Mouse (Mus musculus) heart, adult 18-20 months (tissue): ENCODE results near the gene Cntnap5b. TPM values are rescaled to one million over a fixed set of nuclear protein-coding genes. Genes with fewer than 3 reads are reported as not detected.

ENCODE experiments used
- DNase-seq, 2 experiments: peaks; one replicate each; pipeline ENCODE4 v3.0.0; 2021 to 2022; ENCODE audit warnings: mixed read lengths in 1 of 2
- total RNA-seq, 2 experiments: library from RNA; stranded (reverse); gene quantifications; 2 replicates each; pipeline ENCODE4 v1.2.3; 2021

Gene Cntnap5b
- total RNA-seq, 2 experiments from 2014 or later, result 0.33 to 0.50 TPM

GRCm38 (mm10) chr1:100171566-100171965 lies 399.0 kb downstream of the Cntnap5b start:
- no peak for DNase-seq

- peak; percentile 5 to 29 for DNase-seq
Measured at GRCm38 (mm10) chr1:100180050-100180449, 407.5 kb downstream of the Cntnap5b start.

- DNase-seq, result peak in 1 of 2 experiments; percentile 5
Measured at GRCm38 (mm10) chr1:100231980-100232608, 459.5 kb downstream of the Cntnap5b start.

- no peak for DNase-seq
Measured at GRCm38 (mm10) chr1:100251964-100252363, 479.4 kb downstream of the Cntnap5b start.

GRCm38 (mm10) chr1:100310687-100311086 lies 538.1 kb downstream of the Cntnap5b start:
- no peak for DNase-seq

GRCm38 (mm10) chr1:100331066-100331465 lies 558.5 kb downstream of the Cntnap5b start:
- no peak for DNase-seq

- no peak for DNase-seq
Measured at GRCm38 (mm10) chr1:100369415-100370113, 597.0 kb downstream of the Cntnap5b start.

GRCm38 (mm10) chr1:100386252-100386651 lies 613.7 kb downstream of the Cntnap5b start:
- no peak for DNase-seq

GRCm38 (mm10) chr1:100394034-100394433 lies 621.5 kb downstream of the Cntnap5b start:
- DNase-seq, result no peak

- peak; percentile 3 to 9 for DNase-seq
Measured at GRCm38 (mm10) chr1:100416658-100417224, 644.2 kb downstream of the Cntnap5b start.

- no peak for DNase-seq
Measured at GRCm38 (mm10) chr1:100430038-100430774, 657.6 kb downstream of the Cntnap5b start.

GRCm38 (mm10) chr1:100463877-100464276 lies 691.3 kb downstream of the Cntnap5b start:
- DNase-seq, result no peak

GRCm38 (mm10) chr1:100465226-100465625 lies 692.7 kb downstream of the Cntnap5b start:
- DNase-seq, result no peak

- no peak for DNase-seq
Measured at GRCm38 (mm10) chr1:100467595-100467994, 695.0 kb downstream of the Cntnap5b start.

- no peak for DNase-seq
Measured at GRCm38 (mm10) chr1:100509866-100510265, 737.3 kb downstream of the Cntnap5b start.
